Mouse (Mus musculus) lung, postnatal 36 days (tissue): Measurements from ENCODE around the gene Vangl1.
A peak's percentile ranks its signal among the peaks of the same experiment; 100 is the strongest.
"Not testable (repeated sequence)": the region's sequence is repeated elsewhere in the genome, so short reads cannot be mapped to it uniquely, and the experiment has no call there.

ENCODE experiments used
- DNase-seq: peaks from one replicate; pipeline ENCODE4 v3.0.0; 2022; ENCODE audit warnings: mixed read lengths

The Vangl1 gene

DNA sequence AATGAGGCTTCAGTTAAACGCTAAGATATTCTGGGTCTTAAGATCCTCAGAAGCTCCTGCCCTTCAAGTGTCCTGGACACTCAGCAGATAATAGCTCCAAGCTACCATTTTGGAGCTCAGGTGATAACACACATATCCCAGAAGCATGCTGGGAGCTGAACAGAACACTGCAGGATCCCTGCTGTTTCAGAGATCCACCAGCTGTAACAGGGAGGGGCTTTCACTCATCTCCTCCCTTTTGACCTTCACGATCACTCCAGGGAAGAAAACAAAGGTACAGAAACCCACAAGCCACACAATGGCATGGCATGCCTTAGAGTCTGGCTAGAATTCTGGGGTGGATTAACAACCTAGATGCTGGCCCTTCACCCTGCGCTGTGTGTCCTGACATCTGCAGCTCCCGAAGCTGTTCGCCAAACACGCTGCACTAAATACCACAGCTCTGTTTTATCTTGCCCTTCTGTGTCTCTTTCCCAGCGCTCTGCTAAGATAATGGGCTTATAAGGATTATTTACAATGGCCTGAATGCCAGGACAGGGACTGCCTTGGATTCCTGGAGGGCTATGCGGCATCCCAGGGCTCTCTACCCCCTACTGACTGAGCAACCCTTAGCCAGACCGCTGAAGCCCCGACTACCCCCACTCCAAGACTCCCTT lies 36.8 kb downstream of the Vangl1 start:
- DNase-seq, result no peak

DNA sequence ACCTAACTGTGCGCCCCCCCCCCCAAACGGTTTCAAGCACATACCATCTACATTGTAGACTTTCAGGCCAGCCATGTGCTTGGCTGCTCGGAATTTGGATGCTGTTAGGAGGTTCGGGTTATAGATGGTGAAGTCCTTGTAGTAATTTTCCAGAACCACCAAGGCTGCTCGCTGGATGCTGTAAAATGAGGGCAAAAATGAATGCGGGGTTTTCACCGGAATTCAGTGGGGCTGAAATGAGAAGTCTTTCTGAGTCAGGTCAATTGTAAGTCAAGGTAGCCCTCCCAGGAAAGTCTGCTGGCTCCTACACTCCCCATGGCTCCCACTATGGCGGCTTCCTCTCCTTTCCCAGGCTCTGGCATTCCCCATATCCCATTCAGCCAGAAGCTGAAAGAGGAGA lies 37.7 kb downstream of the Vangl1 start:
- DNase-seq, result no peak

GRCm38 (mm10) chr3:102166287-102166620 lies 38.2 kb downstream of the Vangl1 start:
- DNase-seq, result no peak

- peak; percentile 33 for DNase-seq
Measured at GRCm38 (mm10) chr3:102165536-102166286, 38.8 kb downstream of the Vangl1 start.

- no peak for DNase-seq
Measured at GRCm38 (mm10) chr3:102164911-102165310, 39.6 kb downstream of the Vangl1 start.

- not testable (repeated sequence) for DNase-seq
Measured at GRCm38 (mm10) chr3:102163861-102164260, 40.6 kb downstream of the Vangl1 start.

- DNase-seq, result peak; percentile 76
Measured at GRCm38 (mm10) chr3:102159423-102160325, 44.8 kb downstream of the Vangl1 start.

DNA sequence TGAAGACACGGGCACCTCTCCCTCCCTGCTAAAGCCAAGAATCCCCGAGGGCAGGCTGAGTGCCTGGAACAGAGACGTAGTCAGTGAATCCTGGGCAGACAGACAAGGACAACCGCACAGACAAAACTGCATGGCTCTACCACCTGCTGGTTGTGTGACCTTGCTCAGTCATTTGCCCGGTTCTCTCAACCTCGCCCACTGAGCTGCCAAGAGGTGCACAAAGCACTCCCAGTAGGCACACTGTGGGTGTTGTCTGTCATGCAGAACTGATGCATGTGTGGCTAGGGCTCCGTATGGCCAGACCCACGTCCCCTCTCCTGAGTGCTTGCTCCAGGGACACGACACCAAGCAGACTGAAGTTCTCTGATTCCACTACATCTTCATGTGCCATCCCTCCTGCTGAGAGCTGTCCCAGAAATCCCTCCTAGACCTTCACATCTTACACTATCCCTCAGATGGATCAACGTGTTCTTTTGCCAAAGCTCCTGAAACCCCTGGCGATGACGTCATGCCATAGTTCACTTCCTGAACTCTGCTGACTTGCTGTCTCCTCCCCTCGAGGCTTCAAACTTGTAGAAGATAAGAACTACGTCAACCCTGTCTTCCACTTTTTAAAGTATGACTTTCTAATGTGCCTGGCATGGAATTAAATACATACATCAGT lies 45.6 kb downstream of the Vangl1 start:
- DNase-seq, result no peak

- no peak for DNase-seq
Measured at GRCm38 (mm10) chr3:102157652-102158051, 46.8 kb downstream of the Vangl1 start.

GRCm38 (mm10) chr3:102156737-102157136 lies 47.8 kb downstream of the Vangl1 start:
- peak; percentile 23 for DNase-seq

- DNase-seq, result no peak
Measured at GRCm38 (mm10) chr3:102154107-102154506, 50.4 kb downstream of the Vangl1 start.

DNA sequence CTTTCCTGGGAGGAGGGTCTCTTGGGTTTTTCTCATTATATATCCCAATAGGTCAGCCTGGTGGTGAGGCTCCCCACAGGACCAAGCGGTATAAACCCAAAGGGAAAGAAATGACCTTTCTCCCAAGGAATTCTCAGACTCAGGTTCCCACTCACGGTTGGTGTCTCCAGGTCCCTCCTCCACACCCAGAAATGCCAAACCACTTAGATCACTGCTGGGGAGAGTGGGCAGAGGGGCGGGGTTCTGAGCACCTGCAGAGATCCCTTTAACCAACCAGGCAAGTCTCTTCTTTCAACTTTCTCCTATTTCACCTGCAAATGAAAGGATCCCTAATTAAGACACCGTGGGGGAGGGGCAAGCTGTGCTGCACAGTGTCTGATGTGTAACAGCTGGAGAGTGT lies 51.6 kb downstream of the Vangl1 start:
- peak; percentile 65 for DNase-seq

GRCm38 (mm10) chr3:102152471-102152870 lies 52.0 kb downstream of the Vangl1 start:
- no peak for DNase-seq

DNA sequence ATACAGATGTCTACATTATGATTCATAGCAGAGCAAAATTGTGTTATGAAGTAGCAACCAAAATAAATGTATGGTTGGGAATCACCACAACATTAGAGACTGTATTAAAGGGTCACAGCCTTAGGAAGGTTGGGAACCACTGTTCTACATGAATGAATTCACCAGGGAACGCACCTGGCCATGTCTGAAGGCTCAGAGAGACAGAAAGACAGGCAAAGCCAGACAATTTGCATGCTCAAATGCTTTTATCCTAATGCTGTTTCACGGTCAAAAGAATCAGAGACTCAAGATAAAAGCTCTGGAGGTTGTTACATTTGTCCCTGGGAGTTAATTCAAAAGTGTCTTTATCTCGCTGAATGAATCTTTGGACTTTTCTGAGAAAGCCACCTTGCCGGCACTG lies 52.6 kb downstream of the Vangl1 start:
- DNase-seq, result no peak

- no peak for DNase-seq
Measured at GRCm38 (mm10) chr3:102149941-102150340, 54.6 kb downstream of the Vangl1 start.

- DNase-seq, result no peak
Measured at GRCm38 (mm10) chr3:102147189-102147588, 57.3 kb downstream of the Vangl1 start.

DNA sequence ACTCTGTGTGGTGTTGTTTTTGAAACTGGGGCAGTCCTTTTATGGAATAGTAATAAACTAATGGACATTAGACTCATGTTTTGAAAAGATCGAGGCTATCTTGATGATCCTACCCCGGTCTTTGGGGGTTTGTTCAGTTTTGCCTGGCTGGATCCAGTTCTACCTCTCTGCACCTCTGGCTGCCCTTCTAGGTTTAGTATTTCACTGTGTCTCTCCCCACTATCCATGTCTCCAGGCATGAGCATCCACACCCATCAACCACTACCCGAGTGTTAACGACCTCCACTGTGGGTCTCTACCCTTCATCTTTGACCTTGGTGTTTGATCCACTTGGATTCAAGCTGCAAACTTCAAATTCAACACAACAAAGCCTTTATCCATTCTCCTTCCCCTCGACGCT lies 58.1 kb downstream of the Vangl1 start:
- no peak for DNase-seq

DNA sequence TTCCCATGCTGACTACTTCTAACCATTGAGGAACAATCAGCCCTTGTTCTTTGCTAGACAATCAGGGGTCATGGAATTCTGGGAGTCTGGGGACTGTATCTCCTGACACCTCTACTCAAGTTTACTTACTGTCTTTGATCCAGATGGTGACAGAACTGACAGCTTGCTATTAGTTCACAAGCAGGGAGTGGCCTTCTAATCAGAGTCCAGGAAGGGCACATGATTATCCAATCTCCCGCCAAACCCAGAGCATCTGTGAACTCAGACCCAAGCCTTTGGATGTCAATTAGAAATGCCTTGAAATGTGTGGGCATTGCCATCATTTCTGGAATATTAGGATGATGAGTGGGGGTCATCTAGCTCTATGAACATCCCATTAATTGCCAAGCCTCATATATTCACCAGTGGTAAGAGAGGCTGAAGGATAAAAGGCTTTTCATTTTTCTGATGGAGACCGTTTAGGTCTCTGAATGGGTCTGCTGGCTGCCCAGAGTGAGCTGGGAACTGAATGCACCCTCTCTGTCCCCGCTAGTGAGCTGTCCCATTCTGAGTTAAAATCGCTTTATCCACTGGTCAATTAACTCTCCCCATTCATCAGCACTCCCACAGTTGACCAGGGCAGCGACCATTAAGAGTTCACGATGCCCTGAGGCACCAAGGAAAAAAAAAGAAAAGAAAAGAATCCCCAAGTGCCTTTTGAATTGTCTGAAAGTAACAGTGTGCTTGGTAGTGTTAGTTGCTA lies 58.7 kb downstream of the Vangl1 start:
- DNase-seq, result no peak

DNA sequence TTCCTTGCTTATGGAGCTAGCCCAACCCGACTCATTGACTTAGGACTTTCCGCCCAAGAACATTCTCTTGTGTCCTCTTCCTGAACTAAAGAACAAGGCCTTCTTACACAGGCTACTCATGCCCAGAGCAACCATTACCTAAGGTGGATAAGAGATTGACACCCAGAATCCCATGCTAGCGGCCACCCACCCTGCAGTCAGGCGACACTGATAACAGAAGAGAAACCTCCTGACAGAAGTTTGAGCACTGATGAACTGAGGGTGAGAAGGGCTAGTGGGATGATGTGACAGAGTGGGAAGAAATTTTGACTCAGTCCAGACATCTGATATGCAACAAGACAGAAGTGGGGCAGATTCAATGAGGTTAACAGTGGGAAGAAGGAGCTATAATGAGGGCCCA lies 60.1 kb downstream of the Vangl1 start:
- DNase-seq, result no peak

DNA sequence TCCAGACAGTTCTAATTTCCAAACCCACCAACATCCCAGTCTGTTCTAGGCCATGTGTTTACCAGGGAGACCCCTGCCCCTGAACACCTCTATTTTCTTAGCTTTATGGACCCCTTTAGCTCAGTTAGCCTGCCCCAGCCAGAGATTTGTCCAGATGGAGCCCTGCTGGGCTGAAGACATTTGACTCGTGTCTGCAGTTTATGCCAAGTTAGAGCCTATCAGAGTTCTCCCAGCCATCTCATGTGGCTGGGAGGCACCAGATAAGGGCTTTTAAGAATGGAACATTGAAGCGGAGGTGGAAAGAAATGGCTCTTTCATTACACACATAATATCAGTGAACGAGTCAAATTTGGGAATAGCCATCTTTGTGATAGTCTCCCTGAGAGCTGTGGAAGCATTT lies 61.0 kb downstream of the Vangl1 start:
- no peak for DNase-seq

DNA sequence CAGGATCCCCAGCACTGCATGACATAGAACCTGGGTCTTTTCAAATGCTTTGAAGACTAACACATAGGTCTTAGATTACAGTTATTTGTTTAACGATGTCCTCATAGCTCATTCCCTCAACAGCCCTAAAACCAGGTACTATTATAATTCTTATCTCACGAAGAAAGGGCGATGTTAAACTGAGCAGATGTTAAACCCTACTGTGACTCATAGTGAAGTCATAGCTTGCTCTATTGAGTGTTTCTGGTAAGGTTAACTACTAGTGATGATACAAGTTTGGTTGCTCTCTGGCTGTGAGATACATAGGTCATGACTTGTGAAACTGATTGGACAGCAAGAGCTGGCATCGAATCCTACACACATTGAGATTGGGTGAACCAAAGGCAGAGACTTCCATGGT lies 61.5 kb downstream of the Vangl1 start:
- DNase-seq, result no peak

GRCm38 (mm10) chr3:102141893-102142292 lies 62.6 kb downstream of the Vangl1 start:
- DNase-seq, result no peak
